Mouse (Mus musculus): ENCODE measurements at regions not wholly inside any gene's neighbourhood (a gene's known extent, or its start where the extent isn't known, plus 50 kb on each side); places are given as distances from the start of the nearest gene placed in this dataset.

DNA sequence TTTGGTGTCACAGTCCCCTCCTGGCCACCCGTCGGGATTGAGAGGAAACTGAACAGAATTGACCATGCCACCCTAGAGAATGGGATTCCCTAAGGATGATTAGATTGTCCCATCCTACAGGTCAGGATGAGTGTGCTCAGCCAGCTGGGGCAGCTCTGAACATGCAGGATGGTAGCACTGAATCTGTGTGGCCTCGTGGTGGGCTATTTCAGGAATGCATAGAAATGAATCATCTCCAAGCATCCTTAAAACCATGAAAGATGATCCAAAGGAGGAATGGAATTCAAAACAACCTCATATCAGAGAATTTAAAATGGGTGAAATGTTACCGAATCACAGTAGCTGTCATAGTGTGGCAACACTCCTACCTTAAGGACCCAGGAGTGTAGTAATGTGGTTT is 187.9 kb downstream of the Tmem182 start:
- no peak for TF ChIP-seq EP300 (IDR thresholded peaks at IDR 0.05; ENCODE audit: low read depth)
- TF ChIP-seq CTCF (IDR thresholded peaks at IDR 0.05; ENCODE audit: low read depth), result no peak
- ATAC-seq (ENCODE audit: insufficient read depth, low read depth), result no peak
- H3K4me1 ChIP-seq (ENCODE audit: control insufficient read depth, insufficient read depth), result no peaks in the 10 kb centered on the region
- DNase-seq (ENCODE audit: low spot score), result no peak
- no peak overlapping the region for H3K9ac ChIP-seq (replicated peaks; ENCODE audit: low read depth, low read length)
- no peak overlapping the region for H3K4me3 ChIP-seq (ENCODE audit: low read depth, low read length)
- no peak overlapping the region for H3K27ac ChIP-seq (ENCODE audit: low read depth)
- H3K27me3 ChIP-seq (ENCODE audit: control insufficient read depth, insufficient read depth, low read length), result no peaks in the 10 kb centered on the region
- H3K4me2 ChIP-seq (ENCODE audit: low read depth, low read length), result no peak overlapping the region
- 76% methylated on average over 4 of the region's 4 CpGs for WGBS
- H3K9me3 ChIP-seq (replicated peaks; ENCODE audit: control insufficient read depth, low read length), result no peaks in the 10 kb centered on the region
- H3K36me3 ChIP-seq (replicated peaks; ENCODE audit: control insufficient read depth, insufficient read depth, low read length), result no peaks in the 10 kb centered on the region

DNA sequence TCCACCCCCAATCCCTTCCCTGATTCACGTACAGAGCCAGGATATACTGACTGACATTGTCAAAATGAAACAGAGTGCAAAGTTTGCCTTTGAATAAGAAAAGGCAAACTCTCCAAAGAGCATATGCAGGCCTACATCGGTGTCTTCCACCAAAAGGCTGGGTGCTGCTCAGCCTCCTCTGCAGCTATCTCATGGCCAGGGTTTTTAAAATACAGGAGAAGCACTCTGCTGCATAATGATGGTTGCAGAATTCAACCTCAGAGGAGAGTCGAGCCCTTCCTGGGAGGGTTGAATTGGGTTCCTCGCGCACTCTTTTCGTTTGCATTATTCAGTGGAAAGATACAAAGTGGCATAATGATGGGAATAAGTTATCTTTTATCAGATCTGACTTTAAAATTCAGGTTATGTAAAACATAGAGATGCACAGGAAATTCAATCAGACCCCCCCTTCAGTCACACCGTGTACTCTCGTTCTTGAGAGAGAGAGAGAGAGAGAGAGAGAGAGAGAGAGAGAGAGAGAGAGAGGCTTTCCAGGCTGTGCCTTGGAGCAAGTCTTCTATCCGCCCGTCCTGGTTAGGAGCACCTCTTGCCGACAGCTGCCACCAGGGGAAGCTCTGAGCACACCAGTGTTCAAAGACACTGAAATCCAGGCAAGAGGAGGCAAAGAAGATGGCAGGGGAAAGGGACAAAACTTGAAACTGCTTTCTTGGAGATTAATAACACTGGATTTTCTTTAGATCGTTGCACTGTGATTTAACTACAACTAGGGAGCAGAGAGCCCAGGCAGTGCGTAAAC is 196.0 kb downstream of the Tmem182 start:
- Histone ChIP-seq H3K4me3 (ENCODE audit: low read depth, low read length) (no peak overlapping the region), H3K4me2 (ENCODE audit: low read depth, low read length) (no peak overlapping the region), H3K9ac (replicated peaks; ENCODE audit: low read depth, low read length) (no peak overlapping the region), H3K9me3 (replicated peaks; ENCODE audit: control insufficient read depth, low read length) (no peaks in the 10 kb centered on the region), H3K4me1 (ENCODE audit: control insufficient read depth, insufficient read depth) (no peaks in the 10 kb centered on the region), H3K27ac (ENCODE audit: low read depth) (no peak overlapping the region), H3K27me3 (ENCODE audit: control insufficient read depth, insufficient read depth, low read length) (no peaks in the 10 kb centered on the region), H3K36me3 (replicated peaks; ENCODE audit: control insufficient read depth, insufficient read depth, low read length) (no peaks in the 10 kb centered on the region)
- 52% methylated on average over 13 of the region's 13 CpGs for WGBS
- DNase-seq (ENCODE audit: low spot score), result peak; percentile 29
- no peak for ATAC-seq (ENCODE audit: insufficient read depth, low read depth)
- TF ChIP-seq EP300 (IDR thresholded peaks at IDR 0.05; ENCODE audit: low read depth) (no peak), CTCF (IDR thresholded peaks at IDR 0.05; ENCODE audit: low read depth) (peak; percentile 80)

DNA sequence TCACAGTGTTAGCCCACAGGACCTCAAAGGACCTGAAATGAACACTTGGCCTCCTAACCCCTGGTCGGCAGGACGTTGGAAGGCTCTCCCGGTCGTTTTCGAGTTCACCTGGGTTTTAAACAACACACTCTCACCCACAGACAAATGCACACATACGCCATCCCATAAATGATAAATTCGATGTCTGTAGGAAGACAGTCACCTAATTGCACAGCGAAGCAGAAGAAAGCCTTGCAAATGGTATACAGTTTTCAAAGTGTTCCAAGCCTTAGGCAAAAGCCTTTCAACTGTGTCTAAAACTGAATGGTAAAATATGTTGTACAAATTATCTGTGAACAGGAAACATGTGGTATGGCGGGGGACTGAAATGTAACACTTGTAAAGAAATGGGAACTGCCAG is 196.6 kb downstream of the Tmem182 start:
- H3K4me1 ChIP-seq (ENCODE audit: control insufficient read depth, insufficient read depth), result no peaks in the 10 kb centered on the region
- no peaks in the 10 kb centered on the region for H3K9me3 ChIP-seq (replicated peaks; ENCODE audit: control insufficient read depth, low read length)
- DNase-seq (ENCODE audit: low spot score) (no peak), ATAC-seq (ENCODE audit: insufficient read depth, low read depth) (no peak)
- 70% methylated on average over 9 of the region's 9 CpGs for WGBS
- no peak overlapping the region for H3K4me3 ChIP-seq (ENCODE audit: low read depth, low read length)
- no peak overlapping the region for H3K27ac ChIP-seq (ENCODE audit: low read depth)
- no peak overlapping the region for H3K9ac ChIP-seq (replicated peaks; ENCODE audit: low read depth, low read length)
- H3K27me3 ChIP-seq (ENCODE audit: control insufficient read depth, insufficient read depth, low read length), result no peaks in the 10 kb centered on the region
- H3K4me2 ChIP-seq (ENCODE audit: low read depth, low read length), result no peak overlapping the region
- TF ChIP-seq CTCF (IDR thresholded peaks at IDR 0.05; ENCODE audit: low read depth) (no peak), EP300 (IDR thresholded peaks at IDR 0.05; ENCODE audit: low read depth) (no peak)
- H3K36me3 ChIP-seq (replicated peaks; ENCODE audit: control insufficient read depth, insufficient read depth, low read length), result no peaks in the 10 kb centered on the region

DNA sequence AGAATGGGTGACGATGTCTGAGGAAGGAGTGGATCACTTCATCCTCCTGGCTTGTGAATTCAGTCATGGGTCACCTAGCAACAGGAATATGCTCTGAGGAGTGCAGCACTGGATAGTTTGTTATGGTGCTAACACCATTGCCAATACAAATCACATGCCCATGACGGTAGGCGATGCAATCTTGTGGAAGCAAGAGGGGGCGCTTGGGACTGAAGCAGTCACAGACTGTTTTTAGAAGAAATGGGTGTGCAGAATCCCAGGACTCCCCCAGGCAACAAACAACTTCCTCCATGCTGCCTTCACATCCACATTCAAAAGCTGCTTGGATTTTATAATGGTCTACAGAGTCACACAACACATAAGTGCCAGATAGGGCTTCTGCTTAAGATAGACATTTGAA is 221.5 kb downstream of the Tmem182 start:
- Histone ChIP-seq H3K36me3 (replicated peaks; ENCODE audit: control insufficient read depth, insufficient read depth, low read length) (no peaks in the 10 kb centered on the region), H3K27ac (ENCODE audit: low read depth) (no peak overlapping the region), H3K4me3 (ENCODE audit: low read depth, low read length) (no peak overlapping the region), H3K27me3 (ENCODE audit: control insufficient read depth, insufficient read depth, low read length) (no peaks in the 10 kb centered on the region), H3K4me2 (ENCODE audit: low read depth, low read length) (no peak overlapping the region), H3K4me1 (ENCODE audit: control insufficient read depth, insufficient read depth) (0 out of 2 replicates have a peak, but pooled peaks cover 10% of the 10 kb centered on the region), H3K9ac (replicated peaks; ENCODE audit: low read depth, low read length) (no peak overlapping the region), H3K9me3 (replicated peaks; ENCODE audit: control insufficient read depth, low read length) (no peaks in the 10 kb centered on the region)
- DNase-seq (ENCODE audit: low spot score) (no peak), ATAC-seq (ENCODE audit: insufficient read depth, low read depth) (no peak)
- WGBS, result 81% methylated on average over 4 of the region's 4 CpGs
- TF ChIP-seq CTCF (IDR thresholded peaks at IDR 0.05; ENCODE audit: low read depth) (no peak), EP300 (IDR thresholded peaks at IDR 0.05; ENCODE audit: low read depth) (no peak)

DNA sequence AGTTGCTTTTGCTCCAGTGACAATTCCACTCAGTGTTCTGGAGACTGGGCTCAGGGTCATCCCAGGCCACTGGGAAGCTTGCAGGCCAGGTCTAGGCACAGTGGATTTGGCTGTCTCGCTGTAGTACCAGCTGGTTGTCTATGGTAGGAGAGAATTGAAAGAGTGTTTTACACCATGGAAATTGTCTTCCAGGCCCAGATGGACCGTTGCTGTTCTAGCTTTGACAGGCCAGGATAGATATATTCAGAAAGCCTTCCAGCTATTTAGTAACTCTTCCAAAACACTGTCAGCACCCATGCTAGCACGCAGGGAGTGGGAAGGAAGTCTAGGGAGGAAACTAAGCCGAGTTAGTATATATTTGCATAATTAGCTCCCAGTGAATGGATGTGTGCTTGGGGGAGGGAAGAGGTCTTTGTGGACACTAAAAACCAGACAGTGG is 222.2 kb downstream of the Tmem182 start:
- TF ChIP-seq EP300 (IDR thresholded peaks at IDR 0.05; ENCODE audit: low read depth), result no peak
- TF ChIP-seq CTCF (IDR thresholded peaks at IDR 0.05; ENCODE audit: low read depth), result no peak
- no peak overlapping the region for H3K4me2 ChIP-seq (ENCODE audit: low read depth, low read length)
- no peak overlapping the region for H3K4me3 ChIP-seq (ENCODE audit: low read depth, low read length)
- no peak overlapping the region for H3K27ac ChIP-seq (ENCODE audit: low read depth)
- 0 out of 2 replicates have a peak, but pooled peaks cover 10% of the 10 kb centered on the region for H3K4me1 ChIP-seq (ENCODE audit: control insufficient read depth, insufficient read depth)
- H3K9me3 ChIP-seq (replicated peaks; ENCODE audit: control insufficient read depth, low read length), result no peaks in the 10 kb centered on the region
- DNase-seq (ENCODE audit: low spot score) (peak; percentile 32), ATAC-seq (ENCODE audit: insufficient read depth, low read depth) (peak; percentile 63)
- WGBS, result 40% methylated on average over 4 of the region's 4 CpGs
- no peaks in the 10 kb centered on the region for H3K27me3 ChIP-seq (ENCODE audit: control insufficient read depth, insufficient read depth, low read length)
- no peaks in the 10 kb centered on the region for H3K36me3 ChIP-seq (replicated peaks; ENCODE audit: control insufficient read depth, insufficient read depth, low read length)
- no peak overlapping the region for H3K9ac ChIP-seq (replicated peaks; ENCODE audit: low read depth, low read length)

GRCm38 (mm10) chr1:41028021-41028420 is 222.6 kb downstream of the Tmem182 start:
- no peak overlapping the region for H3K9ac ChIP-seq (replicated peaks; ENCODE audit: low read depth, low read length)
- no peaks in the 10 kb centered on the region for H3K27me3 ChIP-seq (ENCODE audit: control insufficient read depth, insufficient read depth, low read length)
- H3K36me3 ChIP-seq (replicated peaks; ENCODE audit: control insufficient read depth, insufficient read depth, low read length), result no peaks in the 10 kb centered on the region
- H3K27ac ChIP-seq (ENCODE audit: low read depth), result no peak overlapping the region
- no peak for ATAC-seq (ENCODE audit: insufficient read depth, low read depth)
- no peak overlapping the region for H3K4me3 ChIP-seq (ENCODE audit: low read depth, low read length)
- no peak for DNase-seq (ENCODE audit: low spot score)
- H3K4me1 ChIP-seq (ENCODE audit: control insufficient read depth, insufficient read depth), result 0 out of 2 replicates have a peak, but pooled peaks cover 10% of the 10 kb centered on the region
- 72% methylated on average over 2 of the region's 2 CpGs for WGBS
- H3K9me3 ChIP-seq (replicated peaks; ENCODE audit: control insufficient read depth, low read length), result no peaks in the 10 kb centered on the region
- TF ChIP-seq EP300 (IDR thresholded peaks at IDR 0.05; ENCODE audit: low read depth), result no peak
- no peak for TF ChIP-seq CTCF (IDR thresholded peaks at IDR 0.05; ENCODE audit: low read depth)
- H3K4me2 ChIP-seq (ENCODE audit: low read depth, low read length), result no peak overlapping the region

Measured in heart, postnatal 0 days (tissue).